Mouse (Mus musculus) cortical plate, adult 2 months (tissue): ENCODE measurements around the gene Dusp10. TPM values are rescaled to one million over a fixed set of nuclear protein-coding genes. Genes with fewer than 3 reads are reported as not detected.

Source experiments
- H3K27ac ChIP-seq: fragments of 200-500 bp; 2 replicates; pipeline ENCODE4 v1.5.1; 2012; ENCODE audit warnings: low read length, control low read depth, inconsistent platforms; ENCODE audit not compliant: insufficient read depth
- H3K4me1 ChIP-seq: fragments of 200-500 bp; 2 replicates; pipeline ENCODE4 v1.6.1; 2011; ENCODE audit warnings: low read length; ENCODE audit not compliant: control insufficient read depth, insufficient read depth
- H3K4me3 ChIP-seq: fragments of 200-500 bp; 2 replicates; pipeline ENCODE4 v1.5.1; 2011; ENCODE audit warnings: mild to moderate bottlenecking, low read length, control low read depth; ENCODE audit not compliant: insufficient read depth
- CTCF ChIP-seq: fragments of 200-500 bp; IDR thresholded peaks from 2 replicates; pipeline ENCODE4 v1.5.1; 2011; ENCODE audit warnings: mild to moderate bottlenecking, control low read depth, low read length; ENCODE audit not compliant: insufficient read depth; ENCODE audit errors: extremely low read depth
- POLR2A ChIP-seq: fragments of 200-500 bp; IDR thresholded peaks from 2 replicates; pipeline ENCODE4 v1.6.1; 2011; ENCODE audit warnings: mild to moderate bottlenecking, low read length, control low read depth; ENCODE audit not compliant: insufficient read depth; ENCODE audit errors: extremely low read depth
- polyA plus RNA-seq: library from polyadenylated mRNA; depleted of rRNA; stranded (reverse); fragments of >200 nt; gene quantifications from 2 replicates; pipeline ENCODE4 v1.2.3, GENCODE M21; 2012

Dusp10 gene
- polyA plus RNA-seq, 1 experiment: 8.9 TPM

DNA sequence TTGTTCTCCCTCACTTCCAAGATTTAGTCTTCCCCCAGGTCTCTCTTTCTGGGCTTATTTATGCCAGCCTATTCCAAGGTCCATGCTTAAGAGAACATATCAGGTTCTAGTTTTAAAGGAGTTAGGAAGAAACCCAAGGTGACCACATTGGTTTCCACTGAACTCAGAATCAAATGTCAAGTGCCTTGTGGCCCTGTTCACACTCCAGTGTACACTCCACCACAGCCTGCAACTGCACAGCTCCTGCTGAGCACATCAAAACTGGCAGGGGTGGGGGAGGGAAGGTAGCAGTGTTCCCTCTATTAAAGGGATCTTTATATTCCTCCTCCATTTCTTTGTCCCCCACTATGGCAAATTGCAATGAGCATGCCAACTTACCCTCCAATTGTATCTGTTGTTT lies 7.0 kb upstream of the Dusp10 start:
- TF ChIP-seq POLR2A (no peak), CTCF (no peak)
- Histone ChIP-seq H3K27ac (no peak overlapping the region), H3K4me1 (no peaks in the 10 kb centered on the region), H3K4me3 (no peak overlapping the region)

DNA sequence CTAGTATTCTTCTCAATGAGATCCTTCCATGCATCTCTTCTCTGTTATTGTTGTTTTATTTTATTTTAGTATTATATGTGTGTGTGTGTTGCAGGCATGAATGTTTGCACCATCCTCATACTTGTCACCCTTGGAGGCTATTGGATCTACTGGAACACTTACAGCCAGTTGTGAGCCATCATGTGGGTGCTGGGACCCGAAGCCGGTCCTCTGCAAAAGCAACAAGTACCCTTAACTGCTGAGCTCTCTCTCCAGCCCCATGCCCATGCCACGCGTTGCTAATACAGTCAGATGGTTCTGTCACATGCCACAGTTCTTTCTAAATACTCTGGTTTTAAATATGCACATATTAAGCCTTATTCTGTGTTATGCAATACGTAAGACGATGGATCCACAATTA lies 1.8 kb upstream of the Dusp10 start:
- TF ChIP-seq CTCF: no peak
- TF ChIP-seq POLR2A: no peak
- no peak overlapping the region for H3K4me3 ChIP-seq
- H3K4me1 ChIP-seq: no peaks in the 10 kb centered on the region
- H3K27ac ChIP-seq: no peak overlapping the region

DNA sequence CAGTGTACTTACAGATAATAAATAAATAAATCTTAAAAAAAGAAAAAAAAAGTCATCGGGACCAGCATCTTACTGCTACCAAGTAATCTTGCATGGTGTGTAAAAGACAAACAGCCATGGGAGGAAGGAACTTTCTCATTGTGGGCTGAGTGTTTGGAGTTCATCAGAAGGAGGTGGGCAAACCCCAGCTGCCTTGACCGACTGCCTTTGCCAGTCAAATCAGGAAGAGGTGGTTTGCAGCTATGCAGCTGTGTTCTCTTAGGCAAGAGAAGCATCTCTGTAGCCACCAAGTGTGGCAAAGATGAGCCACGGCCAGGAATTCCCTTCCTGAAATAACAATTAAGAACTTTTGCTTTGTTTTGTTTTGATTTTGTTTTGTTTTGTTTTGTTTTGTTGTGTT lies 989 bp downstream of the Dusp10 start:
- TF ChIP-seq POLR2A: no peak
- no peak for TF ChIP-seq CTCF
- no peak overlapping the region for H3K4me3 ChIP-seq

DNA sequence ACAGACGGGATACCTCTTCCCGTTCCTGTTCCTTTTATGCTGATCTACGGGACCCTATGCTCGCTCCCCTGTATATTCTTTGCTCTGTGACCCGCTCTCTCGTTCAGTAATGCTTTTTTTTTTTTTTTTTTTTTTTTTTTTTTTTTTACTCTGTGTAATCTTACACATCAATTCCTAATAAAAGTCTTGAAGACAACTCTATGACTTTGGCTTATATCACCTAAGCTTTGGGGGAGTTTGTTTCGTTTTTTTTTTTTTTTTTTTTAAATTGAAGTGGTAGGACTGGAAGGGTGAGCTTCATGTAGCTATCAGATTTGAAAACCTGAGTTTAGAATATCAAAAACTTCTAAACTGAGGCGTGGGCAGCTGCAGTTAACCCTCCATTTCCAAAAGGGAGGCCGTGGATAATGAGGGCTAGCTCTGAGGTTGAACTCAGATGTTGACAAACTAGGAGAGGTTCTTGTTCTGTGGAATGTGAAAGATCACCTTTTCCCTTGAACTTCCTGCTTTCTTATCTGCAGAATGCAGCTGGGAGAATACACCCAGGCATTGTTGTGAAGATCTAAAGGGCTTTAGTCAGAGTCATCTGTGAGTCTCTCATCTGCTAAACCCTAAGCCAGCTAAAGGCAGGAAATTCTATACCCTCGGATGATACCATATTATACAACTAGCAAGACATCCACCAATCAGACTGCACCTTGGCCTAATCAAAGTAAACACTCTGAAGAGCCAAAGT lies 3.1 kb downstream of the Dusp10 start:
- Histone ChIP-seq H3K27ac (no peak overlapping the region), H3K4me1 (no peaks in the 10 kb centered on the region), H3K4me3 (no peak overlapping the region)
- no peak for TF ChIP-seq CTCF
- TF ChIP-seq POLR2A: no peak

More for the DNA sequence above, 989 bp downstream of the Dusp10 start:
- no peak overlapping the region for H3K27ac ChIP-seq
- H3K4me1 ChIP-seq: no peaks in the 10 kb centered on the region

DNA sequence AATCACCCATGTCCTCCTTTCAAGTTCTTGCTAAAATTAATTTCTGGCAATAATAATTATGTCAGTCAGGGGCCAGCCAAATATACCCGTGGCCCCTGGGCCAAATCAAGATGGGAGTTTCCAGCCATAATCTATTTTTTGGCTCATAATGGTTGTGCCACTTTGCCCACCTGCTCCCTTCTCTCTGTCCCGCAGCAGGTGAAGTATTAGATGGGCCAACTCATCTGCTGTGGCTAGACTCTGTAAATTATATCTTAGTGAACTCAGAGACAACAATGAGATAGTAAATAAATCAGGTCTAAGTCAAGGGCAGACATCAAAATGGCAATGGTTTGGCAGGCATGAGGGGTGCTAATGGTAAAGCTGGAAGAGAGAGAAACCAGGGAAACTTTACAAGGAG lies 4.5 kb downstream of the Dusp10 start:
- Histone ChIP-seq H3K4me1 (no peaks in the 10 kb centered on the region), H3K4me3 (no peak overlapping the region), H3K27ac (no peak overlapping the region)
- TF ChIP-seq CTCF: no peak
- TF ChIP-seq POLR2A: no peak

DNA sequence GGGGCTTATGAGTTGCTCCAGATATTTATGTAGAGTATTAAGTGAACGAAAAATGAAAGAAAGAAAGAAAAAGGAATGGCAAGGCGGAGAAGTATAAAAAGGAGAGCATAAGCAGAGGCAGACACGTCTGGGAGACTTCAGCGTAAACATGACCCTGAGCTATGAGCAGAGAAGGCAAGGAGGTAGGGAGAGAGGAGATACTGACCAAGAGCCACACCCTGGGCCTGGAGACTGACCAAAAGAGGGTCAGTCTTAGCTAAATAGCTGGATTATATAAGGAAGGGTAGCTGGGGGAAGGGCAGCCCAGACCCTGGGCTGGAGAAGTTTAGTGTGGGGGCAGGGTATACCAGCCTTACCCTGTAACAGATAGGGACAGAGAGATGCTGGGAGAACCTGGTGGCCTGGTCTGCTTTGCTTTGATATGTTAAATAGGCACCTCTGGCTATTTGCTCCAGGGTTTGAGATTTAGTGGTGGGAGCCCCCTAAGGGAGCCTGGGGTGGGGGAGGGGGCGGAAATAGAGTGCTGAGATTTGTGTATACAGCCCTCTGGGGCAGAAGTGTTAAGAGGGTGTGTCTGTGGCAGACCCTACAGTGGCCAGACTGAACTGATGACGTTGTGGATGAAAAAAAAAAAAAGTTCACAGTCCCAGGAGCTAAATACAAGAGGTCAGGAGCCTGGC lies 6.1 kb downstream of the Dusp10 start:
- H3K4me1 ChIP-seq: no peaks in the 10 kb centered on the region
- TF ChIP-seq CTCF: no peak
- no peak for TF ChIP-seq POLR2A
- no peak overlapping the region for H3K27ac ChIP-seq
- no peak overlapping the region for H3K4me3 ChIP-seq

DNA sequence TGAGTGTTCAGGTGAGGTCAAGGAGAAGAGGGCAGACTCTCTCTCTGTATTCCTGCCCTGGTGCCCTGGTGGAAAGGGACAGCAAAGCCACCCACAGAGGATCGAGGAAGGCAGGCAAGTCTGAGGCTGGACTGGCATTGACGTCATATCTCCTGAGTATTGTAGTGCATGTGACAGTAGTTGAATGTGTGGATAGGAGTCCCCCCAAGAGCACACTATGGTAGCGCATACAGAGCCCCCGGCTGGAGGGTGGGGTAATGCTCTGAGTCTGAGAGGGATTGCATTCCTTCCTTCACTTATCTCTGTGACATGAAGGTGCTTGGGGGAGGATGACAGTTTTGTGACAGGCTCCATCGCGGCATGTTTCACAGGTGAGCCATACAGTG lies 6.6 kb downstream of the Dusp10 start:
- TF ChIP-seq POLR2A (no peak), CTCF (no peak)
- H3K4me1 ChIP-seq: no peaks in the 10 kb centered on the region
- H3K4me3 ChIP-seq: no peak overlapping the region
- no peak overlapping the region for H3K27ac ChIP-seq

DNA sequence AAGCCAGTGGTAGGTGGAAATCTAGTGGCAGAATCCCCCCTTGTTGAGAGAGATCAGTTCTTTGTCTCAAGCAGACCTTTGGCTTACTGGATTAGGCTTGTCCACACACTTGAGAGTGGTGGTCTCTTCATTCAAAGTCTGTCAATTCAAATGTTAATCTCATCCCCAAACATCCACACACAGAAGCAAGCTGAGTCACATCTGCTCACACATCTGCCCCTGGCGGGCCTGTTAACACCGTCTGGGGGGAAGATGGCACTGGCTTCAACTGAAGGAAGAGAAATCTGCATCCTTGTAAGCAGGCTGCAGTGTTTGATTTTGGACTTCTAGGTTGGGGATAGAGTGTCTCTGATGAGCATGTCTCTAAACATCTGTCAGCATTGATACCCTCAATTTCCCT lies 10.9 kb downstream of the Dusp10 start:
- no peak for TF ChIP-seq POLR2A
- no peak for TF ChIP-seq CTCF
- no peak overlapping the region for H3K4me3 ChIP-seq
- H3K4me1 ChIP-seq: no peaks in the 10 kb centered on the region
- no peak overlapping the region for H3K27ac ChIP-seq

DNA sequence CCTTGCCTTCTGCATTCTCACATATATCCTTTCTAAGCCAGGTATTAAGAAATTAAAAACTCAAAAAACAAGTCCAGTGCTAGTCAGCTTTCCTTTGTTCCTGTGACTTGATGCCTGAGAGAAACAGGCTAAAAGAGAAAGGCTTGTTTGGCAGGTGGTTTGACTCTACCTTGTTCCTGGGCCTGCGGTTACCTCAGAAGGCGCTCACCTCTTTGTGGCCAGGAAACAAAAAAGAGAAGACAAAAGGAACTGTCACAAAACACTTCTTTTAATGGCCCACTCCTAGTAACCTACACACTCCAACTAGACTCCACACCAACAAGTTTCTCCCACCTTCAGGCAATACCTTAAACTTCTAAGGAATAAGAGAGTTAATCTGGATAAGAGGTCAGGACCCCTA lies 11.5 kb downstream of the Dusp10 start:
- Histone ChIP-seq H3K4me3 (no peak overlapping the region), H3K27ac (no peak overlapping the region), H3K4me1 (no peaks in the 10 kb centered on the region)
- TF ChIP-seq CTCF (no peak), POLR2A (no peak)

DNA sequence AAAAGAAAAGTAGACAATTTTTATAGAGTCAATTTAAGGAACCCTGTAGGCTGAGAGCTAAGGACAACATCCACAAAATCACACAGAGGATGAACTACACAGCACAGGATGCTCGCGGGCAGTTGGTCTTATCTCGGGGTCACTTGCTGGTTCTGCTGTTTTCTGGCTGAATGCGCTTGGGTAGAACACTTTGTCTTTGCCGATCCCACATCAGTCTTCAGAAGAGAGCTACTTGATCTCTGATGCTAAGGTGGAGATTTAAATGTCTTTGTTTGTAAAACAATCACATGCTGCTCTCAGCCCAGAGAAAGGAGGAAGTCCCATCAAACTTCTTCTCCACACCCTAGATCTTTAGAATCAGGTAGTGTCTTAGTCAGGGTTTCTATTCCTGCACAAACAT lies 12.0 kb downstream of the Dusp10 start:
- Histone ChIP-seq H3K27ac (no peak overlapping the region), H3K4me1 (no peaks in the 10 kb centered on the region), H3K4me3 (no peak overlapping the region)
- TF ChIP-seq CTCF: no peak
- TF ChIP-seq POLR2A: no peak

DNA sequence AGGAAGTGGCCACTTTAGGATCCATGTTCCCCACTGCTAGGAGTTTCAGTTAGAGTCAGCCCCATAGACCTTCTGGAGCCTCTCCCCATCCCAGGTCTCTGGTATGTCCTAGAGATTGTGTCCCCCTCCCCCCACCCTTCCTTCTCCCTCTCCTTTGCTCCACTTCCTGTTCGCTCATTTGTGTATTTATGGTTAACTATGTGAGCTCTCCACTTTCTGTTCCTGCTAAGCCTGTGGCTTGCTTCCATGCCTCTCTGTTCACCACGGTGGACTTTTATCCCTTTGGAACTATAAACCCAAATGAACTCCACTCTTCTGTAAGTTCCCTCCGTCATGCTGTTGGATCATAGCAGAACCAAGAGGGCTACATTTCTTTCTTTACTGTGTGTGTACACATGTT lies 13.9 kb downstream of the Dusp10 start:
- Histone ChIP-seq H3K4me1 (no peaks in the 10 kb centered on the region), H3K4me3 (no peak overlapping the region), H3K27ac (no peak overlapping the region)
- no peak for TF ChIP-seq POLR2A
- TF ChIP-seq CTCF: no peak
